Mouse (Mus musculus) cerebellum, adult 2 months (tissue): ENCODE measurements around the gene Cdkn2d.

Experiments used
- CTCF ChIP-seq: fragments of 200-500 bp; IDR thresholded peaks from 2 replicates; pipeline ENCODE4 v1.5.1; 2011; ENCODE audit warnings: low read depth, mild to moderate bottlenecking, control low read depth, low read length, moderate library complexity, borderline replicate concordance; ENCODE audit not compliant: insufficient read depth
- POLR2A ChIP-seq: fragments of 200-500 bp; IDR thresholded peaks from 2 replicates; pipeline ENCODE4 v1.6.1; 2011; ENCODE audit warnings: low read length, control low read depth, borderline replicate concordance; ENCODE audit not compliant: insufficient read depth

- TF ChIP-seq CTCF (no peak), POLR2A (no peak)
These were observed 36.8 kb upstream of the Cdkn2d start for GRCm38 (mm10) chr9:21328041-21328440.
